Mouse (Mus musculus): ENCODE results near the gene Olfr963. TPM values are rescaled to one million over a fixed set of nuclear protein-coding genes. Genes with fewer than 3 reads are reported as not detected.

Olfr963 gene
- not detected in 2 replicates for polyA plus RNA-seq (2011; ENCODE audit: insufficient read depth, insufficient read length, low read depth, missing spikeins)

GRCm38 (mm10) chr9:39666905-39667304, at the start of gene Olfr963:
TSS of gene Olfr963 (plus strand) at chr9:39667205.
- Histone ChIP-seq H3K9me3 (replicated peaks; ENCODE audit: control insufficient read depth, insufficient read depth, low read length, poor library complexity, severe bottlenecking) (peaks cover 19% of the 10 kb centered on the region), H3K9ac (ENCODE audit: low read depth, poor library complexity, severe bottlenecking) (no peak within 1 kb of the TSS), H3K4me3 (ENCODE audit: low read depth, low read length) (no peak within 1 kb of the TSS), H3K36me3 (ENCODE audit: control insufficient read depth, insufficient read depth, low read length, poor library complexity, severe bottlenecking) (no peaks in the 10 kb centered on the region), H3K27me3 (ENCODE audit: control insufficient read depth, insufficient read depth, low read length, poor library complexity, severe bottlenecking) (no peaks in the 10 kb centered on the region), H3K27ac (ENCODE audit: insufficient read depth, low read length) (no peak within 1 kb of the TSS), H3K4me1 (ENCODE audit: control insufficient read depth, insufficient read depth, low read length) (no peaks in the 10 kb centered on the region)
- TF ChIP-seq EP300 (IDR thresholded peaks at IDR 0.05; ENCODE audit: insufficient read depth, low read depth, low read length) (no peak), CTCF (IDR thresholded peaks at IDR 0.05; ENCODE audit: low read depth, low read length) (no peak), POLR2A (IDR thresholded peaks at IDR 0.05; ENCODE audit: insufficient read depth, low read length) (no peak)

DNA sequence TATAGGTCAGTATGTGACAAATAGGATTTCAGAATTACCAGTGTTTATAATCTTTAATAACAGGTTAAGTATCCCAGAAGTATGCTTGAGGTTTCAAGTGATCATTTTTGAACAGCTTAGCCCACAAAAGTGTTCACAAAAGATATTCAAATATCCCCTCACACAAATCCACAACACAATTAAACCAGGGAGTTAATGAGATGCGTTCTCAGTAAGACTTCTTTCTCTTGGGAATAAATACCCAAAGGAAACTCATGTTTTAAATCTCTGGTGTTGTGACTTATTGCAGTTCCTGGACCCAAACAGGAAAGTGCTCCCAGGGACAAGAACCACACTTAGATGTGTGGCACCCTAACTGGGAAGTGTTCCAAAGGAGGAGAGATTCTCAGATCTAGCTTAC, 45.9 kb upstream of the Olfr963 start, which contains the start of gene Olfr960:
Gene Olfr960 (plus strand): TSS at position 301 of the 400 bp plus-strand sequence.
- no peaks in the 10 kb centered on the region for H3K9me3 ChIP-seq (replicated peaks; ENCODE audit: control insufficient read depth, insufficient read depth, low read length, poor library complexity, severe bottlenecking)
- TF ChIP-seq EP300 (IDR thresholded peaks at IDR 0.05; ENCODE audit: insufficient read depth, low read depth, low read length) (no peak), CTCF (IDR thresholded peaks at IDR 0.05; ENCODE audit: low read depth, low read length) (no peak), POLR2A (IDR thresholded peaks at IDR 0.05; ENCODE audit: insufficient read depth, low read length) (no peak)
- no peaks in the 10 kb centered on the region for H3K27me3 ChIP-seq (ENCODE audit: control insufficient read depth, insufficient read depth, low read length, poor library complexity, severe bottlenecking)
- H3K4me3 ChIP-seq (ENCODE audit: low read depth, low read length), result no peak within 1 kb of the TSS
- no peaks in the 10 kb centered on the region for H3K4me1 ChIP-seq (ENCODE audit: control insufficient read depth, insufficient read depth, low read length)
- no peaks in the 10 kb centered on the region for H3K36me3 ChIP-seq (ENCODE audit: control insufficient read depth, insufficient read depth, low read length, poor library complexity, severe bottlenecking)
- no peak within 1 kb of the TSS for H3K9ac ChIP-seq (ENCODE audit: low read depth, poor library complexity, severe bottlenecking)
- no peak within 1 kb of the TSS for H3K27ac ChIP-seq (ENCODE audit: insufficient read depth, low read length)

- Histone ChIP-seq H3K27me3 (ENCODE audit: control insufficient read depth, insufficient read depth, low read length, poor library complexity, severe bottlenecking) (no peaks in the 10 kb centered on the region), H3K27ac (ENCODE audit: insufficient read depth, low read length) (no peak overlapping the region), H3K9ac (ENCODE audit: low read depth, poor library complexity, severe bottlenecking) (no peak overlapping the region), H3K4me3 (ENCODE audit: low read depth, low read length) (no peak overlapping the region), H3K4me1 (ENCODE audit: control insufficient read depth, insufficient read depth, low read length) (no peaks in the 10 kb centered on the region), H3K9me3 (replicated peaks; ENCODE audit: control insufficient read depth, insufficient read depth, low read length, poor library complexity, severe bottlenecking) (no peaks in the 10 kb centered on the region), H3K36me3 (ENCODE audit: control insufficient read depth, insufficient read depth, low read length, poor library complexity, severe bottlenecking) (no peaks in the 10 kb centered on the region)
- TF ChIP-seq POLR2A (IDR thresholded peaks at IDR 0.05; ENCODE audit: insufficient read depth, low read length) (no peak), EP300 (IDR thresholded peaks at IDR 0.05; ENCODE audit: insufficient read depth, low read depth, low read length) (no peak), CTCF (IDR thresholded peaks at IDR 0.05; ENCODE audit: low read depth, low read length) (no peak)
Observed at GRCm38 (mm10) chr9:39623783-39624182, 43.2 kb upstream of the Olfr963 start.

DNA sequence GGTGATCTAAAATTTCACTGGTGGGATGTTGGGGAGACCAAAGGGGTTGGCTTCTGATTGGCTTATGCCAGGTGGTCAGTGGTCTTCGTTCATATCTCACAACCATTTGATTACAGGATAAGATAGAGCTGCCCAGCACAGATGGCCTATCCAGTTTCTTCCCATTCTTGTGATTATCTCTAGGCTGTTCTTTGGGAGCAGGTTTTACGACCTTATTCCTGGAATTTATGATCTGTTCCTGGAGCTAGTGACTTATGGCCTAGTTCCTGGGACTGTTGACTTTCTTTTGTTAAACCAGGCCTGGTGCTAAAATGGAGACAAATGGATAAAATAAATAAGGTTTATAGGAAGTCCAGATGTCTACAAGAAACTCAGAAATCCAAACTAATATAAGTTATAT, 42.3 kb upstream of the Olfr963 start:
- no peak overlapping the region for H3K9ac ChIP-seq (ENCODE audit: low read depth, poor library complexity, severe bottlenecking)
- no peak for TF ChIP-seq EP300 (IDR thresholded peaks at IDR 0.05; ENCODE audit: insufficient read depth, low read depth, low read length)
- TF ChIP-seq POLR2A (IDR thresholded peaks at IDR 0.05; ENCODE audit: insufficient read depth, low read length), result no peak
- TF ChIP-seq CTCF (IDR thresholded peaks at IDR 0.05; ENCODE audit: low read depth, low read length), result no peak
- no peaks in the 10 kb centered on the region for H3K36me3 ChIP-seq (ENCODE audit: control insufficient read depth, insufficient read depth, low read length, poor library complexity, severe bottlenecking)
- H3K27me3 ChIP-seq (ENCODE audit: control insufficient read depth, insufficient read depth, low read length, poor library complexity, severe bottlenecking), result no peaks in the 10 kb centered on the region
- no peak overlapping the region for H3K27ac ChIP-seq (ENCODE audit: insufficient read depth, low read length)
- no peak overlapping the region for H3K4me3 ChIP-seq (ENCODE audit: low read depth, low read length)
- no peaks in the 10 kb centered on the region for H3K4me1 ChIP-seq (ENCODE audit: control insufficient read depth, insufficient read depth, low read length)
- no peaks in the 10 kb centered on the region for H3K9me3 ChIP-seq (replicated peaks; ENCODE audit: control insufficient read depth, insufficient read depth, low read length, poor library complexity, severe bottlenecking)

- Histone ChIP-seq H3K27ac (ENCODE audit: insufficient read depth, low read length) (no peak overlapping the region), H3K27me3 (ENCODE audit: control insufficient read depth, insufficient read depth, low read length, poor library complexity, severe bottlenecking) (no peaks in the 10 kb centered on the region), H3K9ac (ENCODE audit: low read depth, poor library complexity, severe bottlenecking) (no peak overlapping the region), H3K4me3 (ENCODE audit: low read depth, low read length) (no peak overlapping the region), H3K36me3 (ENCODE audit: control insufficient read depth, insufficient read depth, low read length, poor library complexity, severe bottlenecking) (no peaks in the 10 kb centered on the region), H3K9me3 (replicated peaks; ENCODE audit: control insufficient read depth, insufficient read depth, low read length, poor library complexity, severe bottlenecking) (no peaks in the 10 kb centered on the region), H3K4me1 (ENCODE audit: control insufficient read depth, insufficient read depth, low read length) (no peaks in the 10 kb centered on the region)
- TF ChIP-seq EP300 (IDR thresholded peaks at IDR 0.05; ENCODE audit: insufficient read depth, low read depth, low read length) (no peak), CTCF (IDR thresholded peaks at IDR 0.05; ENCODE audit: low read depth, low read length) (no peak), POLR2A (IDR thresholded peaks at IDR 0.05; ENCODE audit: insufficient read depth, low read length) (no peak)
Observed at GRCm38 (mm10) chr9:39629069-39629468, 37.9 kb upstream of the Olfr963 start.

DNA sequence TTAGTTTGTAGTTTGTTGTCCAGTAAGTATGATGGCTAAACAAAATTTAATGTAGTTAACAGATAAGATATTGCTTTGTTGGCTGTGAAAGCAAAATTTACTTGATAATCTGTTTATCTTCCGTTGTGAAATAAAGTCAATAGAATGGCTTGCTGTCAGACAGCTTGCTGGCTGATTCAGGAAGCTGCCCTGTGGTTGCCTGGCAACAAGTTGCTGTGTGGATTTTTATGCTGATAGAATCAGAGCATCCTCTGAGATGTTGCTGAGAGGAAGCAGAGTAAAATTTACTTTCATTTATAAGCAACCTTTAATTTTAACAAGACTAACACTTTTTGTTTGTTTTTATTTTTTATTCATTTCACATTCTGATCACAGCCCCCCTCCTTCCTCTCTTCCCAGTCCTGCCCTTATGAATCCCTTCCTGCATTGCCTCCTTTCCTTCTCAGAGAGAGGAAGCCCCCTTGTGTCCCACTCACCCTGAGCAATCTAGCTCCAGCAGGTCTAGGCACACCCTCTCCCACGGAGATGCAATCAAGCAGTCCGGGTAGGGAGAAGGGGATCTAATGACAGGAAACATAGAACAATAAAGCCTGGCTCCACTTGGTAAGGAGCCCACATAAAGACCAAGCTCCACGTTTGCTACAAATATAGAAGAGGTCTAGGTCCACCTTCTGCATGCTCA, 33.0 kb upstream of the Olfr963 start:
- Histone ChIP-seq H3K27me3 (ENCODE audit: control insufficient read depth, insufficient read depth, low read length, poor library complexity, severe bottlenecking) (no peaks in the 10 kb centered on the region), H3K9ac (ENCODE audit: low read depth, poor library complexity, severe bottlenecking) (no peak overlapping the region), H3K27ac (ENCODE audit: insufficient read depth, low read length) (no peak overlapping the region), H3K4me3 (ENCODE audit: low read depth, low read length) (no peak overlapping the region), H3K36me3 (ENCODE audit: control insufficient read depth, insufficient read depth, low read length, poor library complexity, severe bottlenecking) (no peaks in the 10 kb centered on the region), H3K9me3 (replicated peaks; ENCODE audit: control insufficient read depth, insufficient read depth, low read length, poor library complexity, severe bottlenecking) (no peaks in the 10 kb centered on the region), H3K4me1 (ENCODE audit: control insufficient read depth, insufficient read depth, low read length) (no peaks in the 10 kb centered on the region)
- TF ChIP-seq EP300 (IDR thresholded peaks at IDR 0.05; ENCODE audit: insufficient read depth, low read depth, low read length) (no peak), POLR2A (IDR thresholded peaks at IDR 0.05; ENCODE audit: insufficient read depth, low read length) (no peak), CTCF (IDR thresholded peaks at IDR 0.05; ENCODE audit: low read depth, low read length) (no peak)

Data from ES-Bruce4 (cell line).